Comparison of ENCODE assay signal across 26 mouse cellular contexts in genomic region chr17:26075246-26075645, GRCm38 (mm10). TPM values are rescaled to one million over a fixed set of nuclear protein-coding genes. Genes with fewer than 3 reads are reported as not detected.
DNase-seq lines count a peak whose midpoint lies in the region; ATAC-seq and TF ChIP-seq lines count a peak whose summit lies in the region.
"Had no signal": no experiment of that assay in that cellular context is flagged by ENCODE, and none has a peak within 500 bp of the region (broad histone marks: within the 10 kb centered on the region; RNA-seq: fewer than 3 reads in every experiment).

No protein-coding gene starts in this region.

- no peak for TF ChIP-seq CTCF in left cerebral cortex, adult 2 months (IDR thresholded peaks at IDR 0.05)

- peak; percentile 94 for ATAC-seq in frontal cortex, adult (ENCODE audit: low TSS enrichment)
- ATAC-seq: activated CD4-positive, CD25-positive, alpha-beta regulatory T cell, adult 4 months; forebrain, embryonic 15.5 days had no signal

- no peak for DNase-seq in frontal cortex, postnatal 14 days (ENCODE audit: low spot score in 2 of 2)
- peak; percentile 61 to 74 for DNase-seq in left cerebral cortex, adult 2 months (ENCODE audit: extremely low spot score in 1 of 2, low spot score in 2 of 2)
- DNase-seq in left cerebral cortex, postnatal 10 days (ENCODE audit: extremely low spot score in 1 of 2, low spot score in 2 of 2): no peak
- peak; percentile 68 to 77 for DNase-seq in frontal cortex, postnatal 36 days (ENCODE audit: low spot score in 2 of 2)
- DNase-seq in right cerebral cortex, postnatal 14 days: peak; percentile 18
- DNase-seq in adrenal gland, adult (ENCODE audit: inconsistent age in 2 of 2, low spot score in 1 of 2): no peak
- DNase-seq in thymus, postnatal 14 days: no peak
- DNase-seq: adrenal gland, postnatal 10 days; cerebellum, adult 9-10 months; gastrocnemius, postnatal 10 days; kidney, adult 2 months; kidney, postnatal 10 days; layer of hippocampus, postnatal 36 days; lung, embryonic 14.5 days; lung, postnatal 36 days; midbrain, embryonic 14.5 days had no signal

- H3K4me3 ChIP-seq in left cerebral cortex, adult 2 months: no peak overlapping the region
- H3K4me3 ChIP-seq: embryonic facial prominence, embryonic 10.5 days; forebrain, embryonic 15.5 days; hindbrain, embryonic 15.5 days; limb, embryonic 15.5 days; megakaryocyte, embryonic 14.5 days; neural tube, embryonic 12.5 days; stomach, embryonic 15.5 days had no signal

- peak overlapping the region; percentile 86 for H3K27ac ChIP-seq in left cerebral cortex, adult 2 months
- H3K27ac ChIP-seq: embryonic facial prominence, embryonic 10.5 days; forebrain, embryonic 15.5 days; hindbrain, embryonic 15.5 days; limb, embryonic 15.5 days; liver, embryonic 14.5 days; neural tube, embryonic 12.5 days; stomach, embryonic 15.5 days had no signal

- intact Hi-C loops in left cerebral cortex, adult 2 months (cut with DNase I): no loop called here
- intact Hi-C loops in left cerebral cortex, postnatal 10 days (cut with DNase I): no loop called here

RNA-seq across cellular contexts. Expression of gene Rab11fip3, which starts 5.9 kb away (rescaled TPM):
- 100 to 1,000 TPM; 114 to 119 TPM for total RNA-seq in left cerebral cortex, adult 2 months (2021)
- total RNA-seq in left cerebral cortex, postnatal 10 days (2021): 10 to 100 TPM; 67.5 to 73.8 TPM

RNA-seq across cellular contexts. Expression of gene Decr2, which starts 14.9 kb away (rescaled TPM):
- total RNA-seq in left cerebral cortex, adult 2 months (2021): 10 to 100 TPM; 28.5 to 31.5 TPM
- total RNA-seq in left cerebral cortex, postnatal 10 days (2021): 10 to 100 TPM; 25.2 to 27.2 TPM

RNA-seq across cellular contexts. Expression of gene Nme4, which starts 20.2 kb away (rescaled TPM):
- total RNA-seq in left cerebral cortex, adult 2 months (2021): 1 to 10 TPM; 3.6 to 4.2 TPM
- 1 to 10 TPM; 3.0 to 3.9 TPM for total RNA-seq in left cerebral cortex, postnatal 10 days (2021)

RNA-seq across cellular contexts. Expression of gene Tmem8, which starts 37.9 kb away (rescaled TPM):
- 10 to 100 TPM; 14.3 to 14.7 TPM for total RNA-seq in left cerebral cortex, adult 2 months (2021)
- 1 to 10 TPM; 9.0 to 9.9 TPM for total RNA-seq in left cerebral cortex, postnatal 10 days (2021)

RNA-seq across cellular contexts. Expression of gene Mrpl28, which starts 48.1 kb away (rescaled TPM):
- total RNA-seq in left cerebral cortex, adult 2 months (2021): 10 to 100 TPM; 67.8 to 68.0 TPM
- total RNA-seq in left cerebral cortex, postnatal 10 days (2021): 10 to 100 TPM; 78.1 to 82.1 TPM

Comparison
In these comparisons a context has a peak if more than half of its experiments do, and no peak if none do; other contexts are left out.
1. DNase-seq: peak in left cerebral cortex, adult 2 months (2 of 2), frontal cortex, postnatal 36 days (2 of 2) and right cerebral cortex, postnatal 14 days (single experiment); none in frontal cortex, postnatal 14 days (0 of 2), left cerebral cortex, postnatal 10 days (0 of 2), adrenal gland, adult (0 of 2) and thymus, postnatal 14 days (single experiment).